Mouse (Mus musculus) ES-E14 (cell line): ENCODE results near the gene Slc28a3.

ENCODE experiments used
- CHD2 ChIP-seq: IDR thresholded peaks from 2 replicates; pipeline ENCODE4 v1.6.1; 2014; ENCODE audit warnings: mild to moderate bottlenecking, low read depth, low read length, inconsistent platforms
- MAFK ChIP-seq: IDR thresholded peaks from 2 replicates; pipeline ENCODE4 v1.6.1; 2014; ENCODE audit warnings: mild to moderate bottlenecking, low read depth, low read length, inconsistent platforms; ENCODE audit not compliant: insufficient read depth
- ZC3H11A ChIP-seq: IDR thresholded peaks from 2 replicates; pipeline ENCODE4 v1.6.1; 2012; ENCODE audit warnings: low read depth, mild to moderate bottlenecking, inconsistent platforms, low read length, borderline replicate concordance
- ZNF384 ChIP-seq: IDR thresholded peaks from 2 replicates; pipeline ENCODE4 v1.6.1; 2012; ENCODE audit warnings: low read depth, low read length, inconsistent platforms

- TF ChIP-seq CHD2 (no peak), MAFK (no peak), ZNF384 (no peak), ZC3H11A (no peak)
Measured at GRCm38 (mm10) chr13:58534216-58534841, 76.3 kb downstream of the Slc28a3 start.
